Mouse (Mus musculus): ENCODE data around the gene Camk1g. TPM values are rescaled to one million over a fixed set of nuclear protein-coding genes. Genes with fewer than 3 reads are reported as not detected.

Camk1g gene
- total RNA-seq, 1 experiment: not detected

DNA sequence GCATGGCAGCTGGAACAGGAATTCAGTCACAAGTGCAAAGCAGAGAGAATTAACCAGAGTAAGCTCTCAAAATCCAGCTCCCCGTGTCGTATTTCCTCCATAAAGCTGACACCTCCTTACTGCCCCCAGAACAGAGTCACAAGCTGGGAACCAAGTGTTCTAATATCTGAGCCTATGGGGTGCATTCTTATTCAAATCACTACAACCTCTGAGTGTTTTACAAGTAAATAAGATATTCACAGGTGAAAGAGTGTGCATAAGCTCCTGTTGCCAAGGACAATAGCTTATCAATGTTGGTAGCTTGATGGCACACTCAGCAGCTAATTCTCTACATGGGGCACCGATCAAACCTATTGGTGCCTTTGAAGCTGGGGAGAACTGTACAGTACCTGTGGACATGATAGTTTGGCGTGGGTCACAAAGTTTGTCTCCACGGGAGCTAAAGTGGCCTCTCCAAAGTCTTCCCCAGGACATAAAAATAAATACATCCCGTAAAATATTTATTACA lies 3.9 kb upstream of the Camk1g start:
- H3K36me3 ChIP-seq (ENCODE audit: control insufficient read depth, insufficient read depth, low read length, poor library complexity, severe bottlenecking): no peaks in the 10 kb centered on the region
- no peak overlapping the region for H3K27ac ChIP-seq (ENCODE audit: insufficient read depth, low read depth, low read length, poor library complexity, severe bottlenecking)
- TF ChIP-seq ZC3H11A (IDR thresholded peaks at IDR 0.05; ENCODE audit: borderline replicate concordance, low read depth, low read length) (no peak), HCFC1 (IDR thresholded peaks at IDR 0.05; ENCODE audit: borderline replicate concordance, insufficient read depth, low read length) (no peak), ZNF384 (IDR thresholded peaks at IDR 0.05; ENCODE audit: low read depth, low read length) (no peak), MAFK (IDR thresholded peaks at IDR 0.05; ENCODE audit: insufficient read depth, low read depth, low read length) (no peak), CHD2 (IDR thresholded peaks at IDR 0.05; ENCODE audit: low read depth, low read length) (no peak)
- H3K4me1 ChIP-seq (ENCODE audit: control insufficient read depth in 2 of 2, insufficient read depth in 2 of 2, low read length in 2 of 2, poor library complexity in 1 of 2): no peaks in the 10 kb centered on the region
- no peak for DNase-seq (ENCODE audit: low read depth, low spot score)
- no peaks in the 10 kb centered on the region for H3K9me3 ChIP-seq (ENCODE audit: control insufficient read depth, insufficient read depth, low read depth, low read length)
- in situ Hi-C loops (cut with MboI; ENCODE audit: low sequenced_read_pairs in 2 of 2, unreplicated experiment in 2 of 2): no loop called here
- no peak overlapping the region for H3K4me3 ChIP-seq (ENCODE audit: insufficient read depth in 1 of 2, low read depth in 1 of 2, low read length in 2 of 2, poor library complexity in 1 of 2, severe bottlenecking in 1 of 2)
- H3K9ac ChIP-seq (ENCODE audit: insufficient read depth, low read depth, low read length, poor library complexity, severe bottlenecking): no peak overlapping the region

GRCm38 (mm10) chr1:193369091-193369490 lies 1.0 kb downstream of the Camk1g start:
- Histone ChIP-seq H3K4me3 (ENCODE audit: insufficient read depth in 1 of 2, low read depth in 1 of 2, low read length in 2 of 2, poor library complexity in 1 of 2, severe bottlenecking in 1 of 2) (no peak overlapping the region), H3K27ac (ENCODE audit: insufficient read depth, low read depth, low read length, poor library complexity, severe bottlenecking) (no peak overlapping the region)

DNA sequence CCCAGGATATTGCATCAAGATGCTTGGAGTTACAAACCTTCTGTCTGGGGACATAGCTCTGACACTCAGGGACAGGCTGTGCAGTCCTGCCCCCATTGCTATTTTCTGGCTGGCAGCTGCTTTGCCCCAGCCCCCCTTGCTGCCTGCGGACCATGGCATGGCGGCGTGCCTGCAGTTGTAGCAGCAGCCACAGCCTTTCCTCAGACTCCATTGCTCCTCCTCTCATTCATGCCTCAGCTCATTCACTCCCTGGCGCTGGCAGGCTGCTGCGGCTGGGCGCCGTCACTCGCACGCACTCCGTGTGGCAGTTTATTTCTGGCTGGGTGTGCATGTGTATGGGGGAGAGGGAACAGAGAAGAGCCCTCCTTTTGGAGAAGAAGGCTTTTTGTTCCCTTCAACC lies 2.0 kb downstream of the Camk1g start:
- H3K27ac ChIP-seq (ENCODE audit: insufficient read depth, low read depth, low read length, poor library complexity, severe bottlenecking): no peak overlapping the region
- H3K9ac ChIP-seq (ENCODE audit: insufficient read depth, low read depth, low read length, poor library complexity, severe bottlenecking): no peak overlapping the region
- in situ Hi-C loops (cut with MboI; ENCODE audit: low sequenced_read_pairs in 2 of 2, unreplicated experiment in 2 of 2): no loop called here
- TF ChIP-seq ZC3H11A (IDR thresholded peaks at IDR 0.05; ENCODE audit: borderline replicate concordance, low read depth, low read length) (no peak), ZNF384 (IDR thresholded peaks at IDR 0.05; ENCODE audit: low read depth, low read length) (no peak), MAFK (IDR thresholded peaks at IDR 0.05; ENCODE audit: insufficient read depth, low read depth, low read length) (no peak), CHD2 (IDR thresholded peaks at IDR 0.05; ENCODE audit: low read depth, low read length) (no peak), HCFC1 (IDR thresholded peaks at IDR 0.05; ENCODE audit: borderline replicate concordance, insufficient read depth, low read length) (no peak)
- H3K4me1 ChIP-seq (ENCODE audit: control insufficient read depth in 2 of 2, insufficient read depth in 2 of 2, low read length in 2 of 2, poor library complexity in 1 of 2): no peaks in the 10 kb centered on the region
- DNase-seq (ENCODE audit: low read depth, low spot score): no peak
- H3K4me3 ChIP-seq (ENCODE audit: insufficient read depth in 1 of 2, low read depth in 1 of 2, low read length in 2 of 2, poor library complexity in 1 of 2, severe bottlenecking in 1 of 2): no peak overlapping the region; a peak in 1 of 4 replicates
- no peaks in the 10 kb centered on the region for H3K36me3 ChIP-seq (ENCODE audit: control insufficient read depth, insufficient read depth, low read length, poor library complexity, severe bottlenecking)
- H3K9me3 ChIP-seq (ENCODE audit: control insufficient read depth, insufficient read depth, low read depth, low read length): no peaks in the 10 kb centered on the region

More at GRCm38 (mm10) chr1:193369091-193369490, 1.0 kb downstream of the Camk1g start:
- Histone ChIP-seq H3K9ac (ENCODE audit: insufficient read depth, low read depth, low read length, poor library complexity, severe bottlenecking) (no peak overlapping the region), H3K36me3 (ENCODE audit: control insufficient read depth, insufficient read depth, low read length, poor library complexity, severe bottlenecking) (no peaks in the 10 kb centered on the region), H3K9me3 (ENCODE audit: control insufficient read depth, insufficient read depth, low read depth, low read length) (no peaks in the 10 kb centered on the region), H3K4me1 (ENCODE audit: control insufficient read depth in 2 of 2, insufficient read depth in 2 of 2, low read length in 2 of 2, poor library complexity in 1 of 2) (no peaks in the 10 kb centered on the region)
- no peak for DNase-seq (ENCODE audit: low read depth, low spot score)
- in situ Hi-C loops (cut with MboI; ENCODE audit: low sequenced_read_pairs in 2 of 2, unreplicated experiment in 2 of 2): no loop called here
- TF ChIP-seq ZC3H11A (IDR thresholded peaks at IDR 0.05; ENCODE audit: borderline replicate concordance, low read depth, low read length): no peak
- TF ChIP-seq HCFC1 (IDR thresholded peaks at IDR 0.05; ENCODE audit: borderline replicate concordance, insufficient read depth, low read length): no peak
- TF ChIP-seq MAFK (IDR thresholded peaks at IDR 0.05; ENCODE audit: insufficient read depth, low read depth, low read length): no peak
- TF ChIP-seq CHD2 (IDR thresholded peaks at IDR 0.05; ENCODE audit: low read depth, low read length): no peak
- TF ChIP-seq ZNF384 (IDR thresholded peaks at IDR 0.05; ENCODE audit: low read depth, low read length): no peak

GRCm38 (mm10) chr1:193363801-193364231 lies 6.3 kb downstream of the Camk1g start:
- DNase-seq (ENCODE audit: low read depth, low spot score): peak; percentile 35
- in situ Hi-C loops (cut with MboI; ENCODE audit: low sequenced_read_pairs in 2 of 2, unreplicated experiment in 2 of 2): no loop called here
- H3K4me1 ChIP-seq (ENCODE audit: control insufficient read depth in 2 of 2, insufficient read depth in 2 of 2, low read length in 2 of 2, poor library complexity in 1 of 2): no peaks in the 10 kb centered on the region
- no peaks in the 10 kb centered on the region for H3K36me3 ChIP-seq (ENCODE audit: control insufficient read depth, insufficient read depth, low read length, poor library complexity, severe bottlenecking)
- no peak overlapping the region for H3K9ac ChIP-seq (ENCODE audit: insufficient read depth, low read depth, low read length, poor library complexity, severe bottlenecking)
- H3K27ac ChIP-seq (ENCODE audit: insufficient read depth, low read depth, low read length, poor library complexity, severe bottlenecking): no peak overlapping the region
- H3K9me3 ChIP-seq (ENCODE audit: control insufficient read depth, insufficient read depth, low read depth, low read length): no peaks in the 10 kb centered on the region
- H3K4me3 ChIP-seq (ENCODE audit: insufficient read depth in 1 of 2, low read depth in 1 of 2, low read length in 2 of 2, poor library complexity in 1 of 2, severe bottlenecking in 1 of 2): no peak overlapping the region
- no peak for TF ChIP-seq MAFK (IDR thresholded peaks at IDR 0.05; ENCODE audit: insufficient read depth, low read depth, low read length)

GRCm38 (mm10) chr1:193362078-193362477 lies 8.0 kb downstream of the Camk1g start:
- in situ Hi-C loops (cut with MboI; ENCODE audit: low sequenced_read_pairs in 2 of 2, unreplicated experiment in 2 of 2): no loop called here
- Histone ChIP-seq H3K9ac (ENCODE audit: insufficient read depth, low read depth, low read length, poor library complexity, severe bottlenecking) (no peak overlapping the region), H3K36me3 (ENCODE audit: control insufficient read depth, insufficient read depth, low read length, poor library complexity, severe bottlenecking) (no peaks in the 10 kb centered on the region), H3K9me3 (ENCODE audit: control insufficient read depth, insufficient read depth, low read depth, low read length) (no peaks in the 10 kb centered on the region), H3K4me1 (ENCODE audit: control insufficient read depth in 2 of 2, insufficient read depth in 2 of 2, low read length in 2 of 2, poor library complexity in 1 of 2) (no peaks in the 10 kb centered on the region), H3K27ac (ENCODE audit: insufficient read depth, low read depth, low read length, poor library complexity, severe bottlenecking) (no peak overlapping the region), H3K4me3 (ENCODE audit: insufficient read depth in 1 of 2, low read depth in 1 of 2, low read length in 2 of 2, poor library complexity in 1 of 2, severe bottlenecking in 1 of 2) (no peak overlapping the region)
- no peak for DNase-seq (ENCODE audit: low read depth, low spot score)
- TF ChIP-seq ZC3H11A (IDR thresholded peaks at IDR 0.05; ENCODE audit: borderline replicate concordance, low read depth, low read length) (no peak), CHD2 (IDR thresholded peaks at IDR 0.05; ENCODE audit: low read depth, low read length) (no peak), HCFC1 (IDR thresholded peaks at IDR 0.05; ENCODE audit: borderline replicate concordance, insufficient read depth, low read length) (no peak), ZNF384 (IDR thresholded peaks at IDR 0.05; ENCODE audit: low read depth, low read length) (no peak), MAFK (IDR thresholded peaks at IDR 0.05; ENCODE audit: insufficient read depth, low read depth, low read length) (no peak)

Data from ES-E14 (cell line).